Mouse (Mus musculus): ENCODE results near the gene Hsd3b1. TPM values are rescaled to one million over a fixed set of nuclear protein-coding genes. Genes with fewer than 3 reads are reported as not detected.
"Not testable (repeated sequence)": the region's sequence is repeated elsewhere in the genome, so short reads cannot be mapped to it uniquely, and the experiment has no call there.

Gene Hsd3b1
- not detected for total RNA-seq (2021)
- long read RNA-seq, experiment 1: 0 reads
- long read RNA-seq, experiment 2: 0 reads

- DNase-seq: no peak
These were observed at the start of gene Hsd3b1 for GRCm38 (mm10) chr3:98859576-98859975. Gene Hsd3b1 (minus strand): TSS chr3:98859794.

- no peak for DNase-seq
These were observed 38.0 kb upstream of the Hsd3b1 start for GRCm38 (mm10) chr3:98897606-98898005.

GRCm38 (mm10) chr3:98895071-98895601 lies 35.5 kb upstream of the Hsd3b1 start:
- no peak for DNase-seq

GRCm38 (mm10) chr3:98893057-98893772 lies 33.6 kb upstream of the Hsd3b1 start, which contains the start of gene Hao2:
Gene Hao2 (minus strand): TSS chr3:98893239.
- DNase-seq: no peak

GRCm38 (mm10) chr3:98890430-98890829 lies 30.8 kb upstream of the Hsd3b1 start:
- DNase-seq: no peak

- DNase-seq: no peak
These were observed 28.6 kb upstream of the Hsd3b1 start for GRCm38 (mm10) chr3:98888206-98888605.

GRCm38 (mm10) chr3:98880831-98881230 lies 21.2 kb upstream of the Hsd3b1 start:
- no peak for DNase-seq

GRCm38 (mm10) chr3:98880216-98880615 lies 20.6 kb upstream of the Hsd3b1 start:
- no peak for DNase-seq

GRCm38 (mm10) chr3:98868219-98868618 lies 8.6 kb upstream of the Hsd3b1 start:
- DNase-seq: no peak

GRCm38 (mm10) chr3:98862800-98863199 lies 3.2 kb upstream of the Hsd3b1 start:
- DNase-seq: no peak

GRCm38 (mm10) chr3:98858051-98858450 lies 1.5 kb downstream of the Hsd3b1 start:
- DNase-seq: no peak

GRCm38 (mm10) chr3:98856892-98857291 lies 2.7 kb downstream of the Hsd3b1 start:
- DNase-seq: no peak

GRCm38 (mm10) chr3:98855160-98855559 lies 4.4 kb downstream of the Hsd3b1 start:
- no peak for DNase-seq

- DNase-seq: no peak
These were observed 5.9 kb downstream of the Hsd3b1 start for GRCm38 (mm10) chr3:98853685-98854084.

- DNase-seq: no peak
These were observed 6.5 kb downstream of the Hsd3b1 start for GRCm38 (mm10) chr3:98853051-98853450.

- no peak for DNase-seq
These were observed 7.0 kb downstream of the Hsd3b1 start for GRCm38 (mm10) chr3:98852631-98853030.

- no peak for DNase-seq
These were observed 7.7 kb downstream of the Hsd3b1 start for GRCm38 (mm10) chr3:98851853-98852252.

GRCm38 (mm10) chr3:98850262-98850661 lies 9.3 kb downstream of the Hsd3b1 start:
- DNase-seq: no peak

GRCm38 (mm10) chr3:98848898-98849297 lies 10.7 kb downstream of the Hsd3b1 start:
- no peak for DNase-seq

- no peak for DNase-seq
These were observed 45.4 kb downstream of the Hsd3b1 start, which contains the start of gene Hsd3b6 for GRCm38 (mm10) chr3:98814101-98814670. Gene Hsd3b6 (minus strand): TSS chr3:98814443.

- not testable (repeated sequence) for DNase-seq
These were observed 46.9 kb downstream of the Hsd3b1 start for GRCm38 (mm10) chr3:98812653-98813052.

GRCm38 (mm10) chr3:98805032-98805431 lies 54.6 kb downstream of the Hsd3b1 start:
- not testable (repeated sequence) for DNase-seq

Measured in gastrocnemius, postnatal 25 days (tissue).